Mouse (Mus musculus): ENCODE measurements around the gene Pex5.

The Pex5 gene

DNA sequence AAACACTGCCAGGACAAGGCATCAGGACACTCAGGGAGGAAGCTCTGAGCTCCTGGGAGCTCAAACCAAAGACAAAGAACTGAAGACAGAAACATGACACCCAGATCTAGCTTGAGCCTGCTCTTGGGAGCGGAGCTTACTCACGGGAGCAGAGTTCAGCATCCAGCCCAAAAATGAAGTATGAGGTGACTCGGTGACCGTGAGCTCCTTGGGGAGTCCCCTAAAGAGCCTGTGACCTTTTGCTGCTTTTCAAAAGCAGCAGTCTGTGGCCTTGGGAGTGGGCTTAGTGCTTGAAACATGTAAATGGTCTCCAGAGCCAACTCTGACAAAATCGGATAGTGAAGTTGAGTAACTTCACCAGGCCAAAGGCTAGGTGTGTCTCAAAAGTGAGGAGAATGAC, 20.3 kb upstream of the Pex5 start:
- TF ChIP-seq GATA4 (IDR thresholded peaks at IDR 0.05; ENCODE audit: insufficient replicate concordance, low read length): no peak

DNA sequence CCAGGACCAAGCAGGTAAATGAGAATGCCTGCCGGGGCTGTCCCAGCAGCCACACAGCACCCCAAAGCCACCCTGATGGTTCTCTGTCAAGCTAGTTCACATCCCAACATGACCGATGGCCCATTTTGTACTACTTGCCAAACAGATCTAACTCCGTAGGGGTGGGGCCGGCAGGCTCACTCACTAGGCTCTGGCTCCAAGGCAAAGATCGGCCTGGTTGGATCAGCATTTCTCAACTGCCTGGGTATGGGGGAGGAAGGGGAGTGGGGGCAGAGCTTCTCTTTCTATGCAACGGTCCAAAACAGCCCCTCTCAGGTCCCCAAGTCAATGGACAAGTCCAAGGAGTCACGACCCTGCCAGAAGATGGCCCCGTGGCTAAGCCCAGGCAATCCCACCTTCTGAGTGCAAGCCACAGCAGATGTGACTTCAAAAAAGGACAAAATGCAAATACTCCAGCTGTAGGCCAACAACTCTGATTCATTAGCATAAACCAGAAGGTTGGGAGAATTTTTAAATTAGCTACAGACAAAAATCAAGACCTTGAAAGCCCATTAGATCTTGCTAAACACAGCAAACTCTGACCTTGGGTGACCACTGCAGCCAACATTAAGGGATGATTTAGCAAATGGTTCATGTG, 18.9 kb upstream of the Pex5 start:
- no peak for TF ChIP-seq GATA4 (IDR thresholded peaks at IDR 0.05; ENCODE audit: insufficient replicate concordance, low read length)

DNA sequence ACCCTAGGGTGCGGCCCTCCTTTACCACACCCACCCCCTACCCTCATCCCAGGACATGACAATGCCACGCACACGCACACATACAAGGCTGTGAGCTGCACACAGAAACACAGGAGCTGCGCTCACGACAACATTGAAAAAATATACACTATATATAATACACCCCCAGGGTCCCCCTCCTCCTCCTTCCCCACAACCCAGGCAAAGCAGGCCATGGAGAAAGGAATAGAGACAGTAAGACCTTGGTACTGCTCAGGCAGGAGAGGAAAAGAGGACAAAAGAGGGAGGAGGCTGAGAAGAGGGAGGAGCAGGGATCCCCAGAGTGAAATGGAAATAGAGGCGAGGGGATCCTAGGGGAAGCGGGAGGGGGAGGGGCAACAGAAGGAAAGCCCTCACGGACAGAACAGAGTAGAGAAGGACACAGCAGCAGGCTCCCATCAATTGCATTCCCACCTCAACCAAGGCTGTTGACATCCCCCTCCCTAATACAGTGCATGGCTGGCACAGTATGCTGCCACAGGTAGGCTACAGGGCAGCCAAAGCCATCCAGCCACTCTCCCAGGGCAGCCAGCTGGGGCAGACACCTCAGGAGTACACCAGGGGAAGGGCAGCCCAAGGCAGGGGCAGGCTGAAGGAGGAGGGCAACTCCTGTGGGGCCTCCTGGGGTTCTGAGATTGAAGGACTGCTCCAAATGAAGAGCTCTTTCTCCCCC, 16.1 kb upstream of the Pex5 start:
- TF ChIP-seq GATA4 (IDR thresholded peaks at IDR 0.05; ENCODE audit: insufficient replicate concordance, low read length): no peak

DNA sequence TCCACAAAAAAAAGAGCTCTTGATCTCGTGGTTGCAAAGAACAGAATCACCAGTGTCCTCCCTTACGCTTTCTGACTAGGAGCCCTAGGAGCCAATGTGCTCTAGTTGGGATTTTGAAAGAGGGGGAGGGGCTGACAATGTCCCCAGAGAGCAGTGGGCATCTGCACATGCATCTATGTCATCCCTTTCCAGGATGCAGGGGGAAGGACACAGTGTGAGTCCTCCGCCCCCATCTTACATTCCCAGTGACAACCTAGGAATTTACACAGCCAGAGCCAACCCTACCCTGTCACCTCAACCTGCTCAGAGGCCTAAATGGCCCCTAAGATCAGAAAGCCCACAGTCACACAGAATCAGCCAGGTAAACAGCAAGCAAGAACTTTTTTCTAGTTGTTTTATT, 15.5 kb upstream of the Pex5 start:
- no peak for TF ChIP-seq GATA4 (IDR thresholded peaks at IDR 0.05; ENCODE audit: insufficient replicate concordance, low read length)

DNA sequence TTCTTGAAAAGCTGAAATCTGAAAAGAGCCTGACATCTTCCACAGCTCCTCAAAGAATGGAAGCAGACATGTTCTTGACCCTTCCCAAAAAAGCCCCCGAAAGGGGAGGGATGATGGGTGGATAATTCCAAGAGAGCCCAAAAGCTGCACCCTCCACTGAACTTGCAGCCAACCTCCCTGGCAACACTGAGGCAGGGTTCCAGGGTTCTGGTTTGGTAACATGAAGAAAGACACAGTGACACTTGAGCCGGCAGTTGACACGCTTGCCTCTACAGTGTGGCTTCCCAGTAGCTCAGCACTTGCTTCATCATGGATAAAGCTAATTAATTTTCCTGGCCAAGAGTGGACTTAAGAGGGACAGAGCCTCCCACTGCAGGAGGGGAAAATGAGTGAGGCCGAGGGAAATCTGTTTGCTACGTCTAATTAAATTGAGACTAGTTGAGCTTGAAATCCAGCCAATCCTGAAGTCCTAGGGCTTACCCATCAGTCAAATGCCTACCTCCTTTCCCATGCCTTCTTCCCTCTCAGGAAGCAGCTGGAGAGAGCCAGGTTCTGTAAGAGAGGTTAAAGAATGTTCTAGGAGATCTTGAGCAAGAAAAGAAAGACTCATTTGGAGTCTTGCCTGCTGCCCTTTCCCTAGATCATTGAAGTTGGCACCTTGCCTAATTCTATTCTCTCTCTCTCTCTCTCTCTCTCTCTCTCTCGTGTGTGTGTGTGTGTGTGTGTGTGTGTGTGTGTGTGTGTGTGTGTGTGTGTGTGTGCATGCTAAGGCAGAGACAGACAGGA, 13.1 kb upstream of the Pex5 start:
- TF ChIP-seq GATA4 (IDR thresholded peaks at IDR 0.05; ENCODE audit: insufficient replicate concordance, low read length): no peak

DNA sequence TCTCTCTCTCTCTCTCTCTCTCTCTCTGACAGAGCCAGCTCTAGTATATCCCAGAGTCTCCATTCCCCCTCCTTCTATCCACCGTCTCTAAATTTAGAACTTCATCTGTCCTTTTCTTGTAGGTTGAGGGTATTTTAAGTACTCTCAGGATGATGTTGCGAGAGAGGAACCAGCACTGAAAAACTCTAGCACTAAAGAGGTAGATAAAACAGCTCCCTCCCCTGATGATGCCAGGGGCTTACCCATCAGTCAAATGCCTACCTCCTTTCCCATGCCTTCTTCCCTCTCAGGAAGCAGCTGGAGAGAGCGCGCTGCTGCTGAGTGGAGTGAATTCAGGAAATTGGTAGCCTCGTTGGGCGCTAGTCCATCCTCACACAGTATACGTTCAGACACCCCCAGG, 12.4 kb upstream of the Pex5 start:
- TF ChIP-seq GATA4 (IDR thresholded peaks at IDR 0.05; ENCODE audit: insufficient replicate concordance, low read length): no peak

DNA sequence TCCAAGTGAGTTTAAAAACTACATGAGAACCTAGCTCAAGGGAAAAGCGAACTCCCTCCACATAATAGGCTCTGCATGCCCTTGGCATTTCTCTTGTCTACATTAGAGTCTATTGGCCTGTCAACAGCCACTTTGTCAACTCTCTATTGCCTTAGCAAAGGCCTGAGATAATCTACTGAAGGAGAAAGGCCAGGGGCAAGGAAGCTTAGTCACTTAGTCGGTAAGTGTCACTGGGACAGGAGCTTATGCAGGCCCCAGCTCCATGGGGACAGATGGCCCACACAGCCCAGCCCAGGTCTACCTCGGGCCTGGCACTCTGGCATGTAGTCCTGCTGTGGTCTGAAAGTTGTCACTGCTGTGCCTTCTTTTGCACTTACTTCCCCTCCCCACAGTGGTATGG, 11.7 kb upstream of the Pex5 start:
- no peak for TF ChIP-seq GATA4 (IDR thresholded peaks at IDR 0.05; ENCODE audit: insufficient replicate concordance, low read length)

DNA sequence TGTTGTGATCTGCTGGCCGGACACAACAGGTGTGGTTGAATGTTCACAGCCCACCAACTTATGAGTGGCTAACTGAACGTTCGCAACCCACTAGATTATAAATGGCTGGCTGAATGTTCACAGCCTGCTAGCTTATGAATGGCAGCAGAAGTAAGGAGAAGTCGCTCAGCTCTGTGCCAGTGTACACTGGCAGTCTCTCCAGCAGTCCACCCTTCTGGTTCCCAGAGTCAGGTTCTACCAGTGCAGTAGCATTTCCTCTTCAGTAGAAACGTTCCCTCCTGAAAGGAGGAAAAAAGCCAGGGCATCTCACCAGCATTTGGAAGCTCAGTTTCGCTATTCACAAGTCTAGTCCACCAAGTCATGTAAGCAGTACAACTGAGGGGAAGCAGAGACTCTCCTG, 10.7 kb upstream of the Pex5 start:
- TF ChIP-seq GATA4 (IDR thresholded peaks at IDR 0.05; ENCODE audit: insufficient replicate concordance, low read length): no peak; the same call in 1 of the 2 replicates

DNA sequence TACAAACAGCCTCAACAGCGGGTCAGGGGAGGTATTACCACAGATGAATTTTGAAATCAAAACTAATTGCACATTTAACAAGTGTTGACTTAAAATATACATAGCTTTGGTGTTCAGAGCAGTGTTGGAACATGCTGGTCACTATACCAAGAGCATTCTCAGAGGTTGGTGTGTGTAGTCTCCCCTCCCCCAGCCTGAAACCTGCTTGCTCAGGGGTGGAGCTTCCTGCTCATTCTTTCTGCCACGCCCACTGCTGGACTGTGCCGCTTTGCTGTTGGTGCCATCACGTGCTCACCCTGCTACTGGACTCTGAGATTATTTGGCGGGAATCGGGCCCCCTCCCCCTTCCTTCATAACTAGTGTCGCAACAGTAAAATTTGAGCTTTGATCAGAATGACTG, 10.2 kb upstream of the Pex5 start:
- TF ChIP-seq GATA4 (IDR thresholded peaks at IDR 0.05; ENCODE audit: insufficient replicate concordance, low read length): peak; percentile 23; the same call in 1 of the 2 replicates

DNA sequence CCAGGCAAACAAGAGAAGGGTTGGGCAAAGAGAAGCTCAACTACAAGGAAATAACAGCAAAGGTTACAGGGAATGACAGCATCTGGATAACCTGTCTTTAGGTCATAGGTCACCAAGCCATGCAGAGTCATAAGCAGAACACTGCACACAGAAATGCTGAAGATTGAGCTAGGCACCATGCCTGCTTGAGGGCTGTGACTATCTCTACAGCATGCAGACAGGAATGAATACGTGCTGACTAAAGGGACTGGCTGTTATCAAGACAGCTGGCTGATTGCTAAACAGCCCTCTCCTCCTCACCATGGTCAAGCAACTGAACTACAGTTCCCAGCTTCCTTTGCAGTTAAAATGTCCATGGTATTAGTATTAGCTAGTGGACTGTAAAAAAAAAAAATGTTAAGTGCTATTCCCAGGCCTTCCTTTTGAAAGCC, 9.2 kb upstream of the Pex5 start:
- peak; percentile 69; the same call in 1 of the 2 replicates for TF ChIP-seq GATA4 (IDR thresholded peaks at IDR 0.05; ENCODE audit: insufficient replicate concordance, low read length)

DNA sequence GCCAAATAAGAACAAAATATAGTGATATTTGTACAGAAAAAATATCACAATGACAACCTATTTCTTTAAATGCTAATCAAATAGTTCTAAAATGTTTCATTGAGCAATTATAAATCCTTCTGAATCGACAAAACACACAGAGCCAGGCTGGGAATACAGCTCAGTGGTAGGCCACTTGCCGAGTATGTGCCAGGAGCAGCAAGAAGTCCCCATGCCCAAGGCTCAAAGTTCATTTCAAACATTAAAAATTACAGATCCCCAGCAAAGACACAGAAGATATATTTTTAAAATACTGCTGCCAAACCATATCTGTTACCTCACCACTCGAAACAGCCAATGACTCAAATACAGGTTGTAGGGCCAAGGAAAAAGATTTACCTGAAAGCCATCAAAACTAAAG, 3.8 kb upstream of the Pex5 start:
- TF ChIP-seq GATA4 (IDR thresholded peaks at IDR 0.05; ENCODE audit: insufficient replicate concordance, low read length): no peak

DNA sequence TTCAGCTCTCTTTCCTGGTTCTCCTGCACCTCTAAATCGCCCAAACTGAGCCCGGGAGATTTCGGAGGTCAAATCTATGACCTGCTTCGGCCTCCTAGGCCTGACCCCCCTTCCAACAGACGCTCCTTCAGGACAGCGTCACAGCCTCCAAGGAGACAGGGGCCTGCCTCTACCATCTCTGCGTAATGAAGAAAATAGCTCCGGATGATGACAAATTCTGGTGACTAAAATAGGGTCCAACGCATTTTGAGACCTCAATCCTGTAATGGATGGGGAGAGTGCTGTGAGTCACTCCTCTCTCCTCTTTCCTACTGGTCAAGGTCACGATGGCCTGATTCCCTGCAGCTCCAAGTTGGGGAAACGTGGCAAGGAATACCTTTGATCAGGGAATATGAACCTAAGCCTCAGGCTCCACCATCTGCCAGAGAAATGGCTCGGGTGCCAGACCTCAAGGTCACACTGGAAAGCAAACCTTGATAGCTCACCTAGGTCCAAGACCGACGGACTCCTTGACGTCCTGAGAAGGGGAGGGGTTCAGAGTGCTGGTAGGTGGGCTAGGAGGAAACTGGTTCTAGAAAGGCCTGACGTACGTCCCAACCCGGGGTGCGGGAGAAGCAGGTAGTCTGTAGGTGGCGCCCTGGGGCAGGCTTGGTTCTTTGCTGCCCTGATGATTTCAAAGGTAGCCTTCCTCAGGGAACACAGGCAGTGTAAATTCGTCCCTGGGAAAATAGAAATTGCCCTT, 651 bp upstream of the Pex5 start:
- TF ChIP-seq GATA4 (IDR thresholded peaks at IDR 0.05; ENCODE audit: insufficient replicate concordance, low read length): no peak

DNA sequence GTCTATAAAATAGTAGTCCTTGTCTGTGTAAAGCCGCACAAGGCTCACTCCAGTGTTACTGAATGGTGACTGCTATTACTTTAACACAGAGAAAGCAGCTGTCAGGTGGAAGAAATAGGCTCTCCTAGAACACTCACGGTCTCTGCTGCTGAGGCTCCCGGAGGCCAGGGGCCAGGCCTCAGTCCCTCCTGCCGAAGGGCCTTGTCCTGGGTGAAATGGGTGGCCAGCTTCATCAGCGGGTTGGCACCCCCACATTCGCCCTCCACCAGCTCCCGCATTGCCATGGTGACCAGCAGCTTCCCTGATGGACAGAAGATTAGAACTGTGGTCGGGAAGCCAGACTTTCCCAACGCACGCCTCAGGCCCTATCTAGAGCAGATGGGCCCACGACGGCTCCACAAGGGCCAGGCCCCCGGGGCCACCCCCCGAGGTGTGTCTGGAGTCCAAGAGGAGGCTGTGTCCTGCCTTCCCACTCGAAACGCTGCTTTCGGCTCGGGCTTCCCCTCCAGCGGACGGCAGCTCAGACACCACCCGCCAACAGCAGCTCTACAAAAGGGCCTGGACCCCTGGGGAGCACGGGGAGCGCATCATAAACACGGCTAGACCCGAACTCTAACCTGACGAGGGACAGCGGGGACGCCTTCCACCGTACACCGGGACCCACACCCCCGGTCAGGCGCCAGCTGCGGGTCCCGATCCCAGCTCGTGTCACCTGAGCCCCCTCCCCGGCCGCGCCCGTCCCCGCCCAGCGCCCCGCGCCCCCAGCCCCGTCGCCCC, 529 bp downstream of the Pex5 start:
- no peak for TF ChIP-seq GATA4 (IDR thresholded peaks at IDR 0.05; ENCODE audit: insufficient replicate concordance, low read length)

DNA sequence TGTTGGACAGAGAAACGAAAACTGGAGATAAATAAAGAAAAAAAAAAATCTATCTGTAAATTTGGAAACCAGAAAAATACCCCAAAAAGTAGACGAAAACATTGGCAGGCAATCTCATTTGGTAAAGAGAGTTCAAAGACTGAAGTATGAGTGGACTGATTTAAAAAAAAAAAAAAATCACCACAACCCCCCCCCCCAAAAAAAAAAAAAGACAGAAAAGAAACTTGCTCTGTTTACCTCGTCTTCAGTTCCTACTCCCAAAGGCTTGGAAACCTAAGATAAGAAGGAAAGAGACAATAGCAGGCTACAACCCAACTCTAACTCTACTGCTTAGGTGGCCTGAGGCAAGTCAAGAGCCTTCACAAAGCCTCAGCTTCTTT, 1.1 kb downstream of the Pex5 start:
- TF ChIP-seq GATA4 (IDR thresholded peaks at IDR 0.05; ENCODE audit: insufficient replicate concordance, low read length): no peak

DNA sequence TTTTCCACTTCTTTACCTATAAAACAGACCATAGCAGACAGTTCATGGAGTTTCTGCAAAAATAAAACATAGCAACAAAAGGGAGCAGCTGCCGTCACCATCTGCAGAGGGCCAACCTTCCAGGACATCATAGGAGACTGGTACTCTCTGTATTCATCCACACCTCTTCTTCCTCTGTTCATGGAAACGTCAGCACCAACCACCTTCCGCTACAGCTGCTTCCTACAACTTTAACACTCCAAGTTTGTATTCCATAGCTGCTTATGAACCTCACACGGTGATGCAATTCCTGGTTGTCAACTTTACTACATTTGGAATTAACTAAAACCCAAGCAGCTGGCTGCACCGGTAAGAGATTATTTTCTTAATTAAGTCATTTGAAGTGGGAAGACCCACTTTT, 6.5 kb downstream of the Pex5 start:
- no peak for TF ChIP-seq GATA4 (IDR thresholded peaks at IDR 0.05; ENCODE audit: insufficient replicate concordance, low read length)

Data from liver, adult (tissue).